Mouse (Mus musculus) lung, embryonic 14.5 days (tissue): ENCODE measurements around the gene Gab1. TPM values are rescaled to one million over a fixed set of nuclear protein-coding genes. Genes with fewer than 3 reads are reported as not detected.

Source experiments
- ATAC-seq: fragments of 200-750 bp; cut with Nextera tagmentation; 2 replicates; pipeline ENCODE4 v1.8.0; 2017; ENCODE audit warnings: mild to moderate bottlenecking, moderate TSS enrichment, moderate library complexity; ENCODE audit not compliant: insufficient read depth
- DNase-seq: peaks from one replicate; pipeline ENCODE4 v3.0.0-alpha.2; 2015
- H3K27ac ChIP-seq: fragments of 300-500 bp; sonication (generic); 2 replicates; pipeline ENCODE4 v1.5.1; 2014; ENCODE audit warnings: low read depth, mild to moderate bottlenecking, moderate library complexity
- H3K27me3 ChIP-seq: fragments of 300-500 bp; sonication (generic); 2 replicates; pipeline ENCODE4 v1.6.1; 2014; ENCODE audit warnings: low read length, control low read depth; ENCODE audit not compliant: insufficient read depth
- H3K36me3 ChIP-seq: fragments of 300-500 bp; sonication (generic); 2 replicates; pipeline ENCODE4 v1.6.1; 2014; ENCODE audit warnings: control low read depth; ENCODE audit not compliant: insufficient read depth
- H3K4me1 ChIP-seq: fragments of 300-500 bp; sonication (generic); 2 replicates; pipeline ENCODE4 v1.6.1; 2014; ENCODE audit warnings: antibody characterized with exemption, control low read depth; ENCODE audit not compliant: insufficient read depth
- H3K4me2 ChIP-seq: fragments of 300-500 bp; sonication (generic); 2 replicates; pipeline ENCODE4 v1.6.1; 2014; ENCODE audit warnings: mild to moderate bottlenecking
- H3K4me3 ChIP-seq: fragments of 300-500 bp; sonication (generic); 2 replicates; pipeline ENCODE4 v1.5.1; 2014; ENCODE audit warnings: low read depth, low read length
- H3K9ac ChIP-seq: fragments of 300-500 bp; sonication (generic); 2 replicates; pipeline ENCODE4 v1.6.1; 2014
- H3K9me3 ChIP-seq: fragments of 300-500 bp; sonication (generic); 2 replicates; pipeline ENCODE4 v1.6.1; 2016; ENCODE audit warnings: low read depth, low read length, control low read depth
- CTCF ChIP-seq: IDR thresholded peaks from 2 replicates; pipeline ENCODE4 v1.5.1; 2016; ENCODE audit warnings: antibody characterized with exemption, low read depth
- whole genome bisulfite sequencing: fragments of 180-500 bp; shearing (Covaris S2); extraction: QIAGEN DNeasy Blood & Tissue Kit; methylation state at CpG from one replicate; pipeline ENCODE4 v1.1.7; 2014; 5-methylcytosine and 5-hydroxymethylcytosine counted together
- polyA plus RNA-seq: library from polyadenylated mRNA; unstranded; fragments of >200 nt; fragmentation: Nextera tagmentation; extraction: Ambion mirVana; gene quantifications from 2 replicates; pipeline ENCODE4 v1.2.1, GENCODE M21; 2014

Gab1 gene
- 36.2 and 37.8 TPM in 2 replicates for polyA plus RNA-seq

DNA sequence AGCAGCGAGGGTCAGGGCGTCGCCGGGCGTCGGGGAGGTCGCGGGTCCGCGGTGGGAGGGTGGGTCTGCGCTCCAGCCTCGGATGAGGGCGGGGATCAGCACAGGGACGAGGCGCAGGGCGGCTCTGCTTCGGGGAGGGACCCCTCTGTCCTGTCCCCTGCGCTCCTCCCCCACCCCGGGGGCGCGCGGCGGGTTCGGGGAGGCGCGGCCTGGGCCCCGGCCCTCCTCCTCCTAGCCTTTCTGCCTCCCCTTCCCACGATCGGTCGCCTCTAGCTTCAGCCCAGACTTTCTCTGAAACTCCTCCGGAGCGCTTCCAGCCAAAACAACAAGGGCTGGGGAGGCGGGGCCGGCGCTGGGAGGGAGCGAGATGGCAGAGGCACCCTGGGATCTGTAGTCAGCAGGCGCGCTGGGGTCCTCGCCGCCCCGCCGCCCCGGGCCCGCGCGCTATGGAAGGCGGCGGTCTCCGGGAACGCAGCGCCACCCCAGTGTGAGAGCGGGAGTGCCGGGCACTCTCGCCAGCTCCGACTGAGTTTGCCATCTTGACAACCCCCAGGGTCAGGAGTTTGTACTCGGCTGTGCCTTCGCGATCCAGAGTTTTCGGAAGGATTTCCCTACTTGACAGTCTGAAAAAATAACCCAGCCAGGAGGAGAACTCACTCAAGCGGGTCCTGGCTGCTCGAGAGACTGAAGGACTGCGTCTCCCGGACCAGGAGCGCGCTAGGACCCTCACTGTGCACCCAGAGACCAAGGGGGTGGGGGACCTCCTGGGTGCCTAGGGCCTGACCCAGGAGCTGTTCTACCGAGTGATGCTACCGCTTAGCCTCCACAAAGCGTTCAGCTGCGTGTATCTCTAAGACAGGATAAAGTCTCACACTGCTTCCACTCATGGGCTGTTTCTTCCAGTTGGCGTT lies at the start of gene Gab1:
Gene Gab1, minus strand, starts transcription at position 324 of the 911 bp plus-strand sequence.
- Histone ChIP-seq H3K4me1 (peaks cover 12% of the 10 kb centered on the region; the same call in 1 of the 2 replicates), H3K9ac (peak within 1 kb of the TSS; percentile 89), H3K4me2 (peak within 1 kb of the TSS; percentile 67), H3K27ac (peak within 1 kb of the TSS; percentile 99), H3K36me3 (peaks cover 3% of the 10 kb centered on the region; the same call in 1 of the 2 replicates), H3K27me3 (no peaks in the 10 kb centered on the region), H3K4me3 (peak within 1 kb of the TSS; percentile 89), H3K9me3 (no peaks in the 10 kb centered on the region)
- ATAC-seq = peak; percentile 96
- peak; percentile 58 for TF ChIP-seq CTCF
- DNase-seq = peak; percentile 97
- whole genome bisulfite sequencing = under 1% methylated on average over 64 of the region's 70 CpGs

DNA sequence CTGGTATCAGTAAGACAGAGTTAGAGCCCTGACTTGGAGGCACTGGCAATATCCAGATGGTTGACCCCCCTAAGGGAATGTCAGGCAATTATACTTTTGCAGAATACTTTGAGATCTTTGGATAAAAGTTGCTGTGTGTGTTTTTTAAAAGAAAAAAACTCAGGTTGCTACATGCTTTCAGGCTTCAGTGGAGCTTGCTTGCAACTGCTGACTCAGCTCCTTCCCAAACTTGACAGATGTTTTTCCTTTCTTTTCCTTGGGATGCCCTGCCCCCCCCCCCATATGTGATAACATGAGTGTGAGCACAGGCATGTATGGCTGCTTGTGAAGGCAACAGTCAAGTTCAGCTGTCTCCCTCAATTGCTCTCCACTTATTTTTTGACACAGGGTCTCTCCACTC lies 48.5 kb upstream of the Gab1 start:
- no peak for TF ChIP-seq CTCF

DNA sequence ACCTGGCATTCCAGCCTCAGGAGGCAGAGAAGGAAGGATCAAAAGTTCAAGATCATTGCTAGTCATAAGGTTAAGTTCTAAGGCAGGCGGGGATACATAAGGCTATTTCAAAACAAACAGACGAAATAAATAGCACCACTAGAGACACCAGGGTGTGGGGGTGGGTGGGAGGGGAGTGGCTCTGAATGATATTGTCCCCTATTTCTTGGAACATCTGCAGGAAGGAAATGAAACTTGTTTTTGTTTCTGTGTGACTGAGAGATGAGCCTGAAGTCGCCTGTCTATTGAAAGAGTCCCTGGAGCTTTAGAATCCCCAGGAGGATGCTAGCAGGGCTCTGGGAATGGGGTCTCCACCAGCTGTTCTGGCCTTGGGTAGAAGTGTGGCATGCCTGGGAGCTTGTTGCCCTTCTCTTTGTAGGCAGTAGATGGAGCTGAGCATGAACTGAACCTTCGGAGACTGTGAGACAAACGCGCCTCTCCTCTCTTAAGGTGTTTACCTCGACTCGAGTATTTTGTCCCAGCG lies 43.5 kb upstream of the Gab1 start:
- no peaks in the 10 kb centered on the region for H3K36me3 ChIP-seq
- no peak overlapping the region for H3K9ac ChIP-seq
- H3K4me3 ChIP-seq = no peak overlapping the region
- H3K9me3 ChIP-seq = no peaks in the 10 kb centered on the region
- H3K4me1 ChIP-seq = peaks cover 13% of the 10 kb centered on the region
- ATAC-seq (no peak), DNase-seq (peak; percentile 41)
- no peaks in the 10 kb centered on the region for H3K27me3 ChIP-seq
- H3K4me2 ChIP-seq = no peak overlapping the region
- WGBS = 66% methylated on average over 9 of the region's 9 CpGs
- H3K27ac ChIP-seq = peak overlapping the region; percentile 88
- 0 out of 2 replicates have a peak, but pooled peaks have one; percentile 13 for TF ChIP-seq CTCF

More for the DNA sequence above, 48.5 kb upstream of the Gab1 start:
- no peaks in the 10 kb centered on the region for H3K36me3 ChIP-seq
- ATAC-seq = no peak
- H3K4me2 ChIP-seq = no peak overlapping the region
- 0 out of 2 replicates have a peak, but pooled peaks cover 9% of the 10 kb centered on the region for H3K4me1 ChIP-seq
- DNase-seq = peak; percentile 32
- no peak overlapping the region for H3K4me3 ChIP-seq
- H3K9ac ChIP-seq = no peak overlapping the region
- no peaks in the 10 kb centered on the region for H3K27me3 ChIP-seq
- H3K9me3 ChIP-seq = no peaks in the 10 kb centered on the region
- H3K27ac ChIP-seq = peak overlapping the region; percentile 0; the same call in 1 of the 2 replicates

DNA sequence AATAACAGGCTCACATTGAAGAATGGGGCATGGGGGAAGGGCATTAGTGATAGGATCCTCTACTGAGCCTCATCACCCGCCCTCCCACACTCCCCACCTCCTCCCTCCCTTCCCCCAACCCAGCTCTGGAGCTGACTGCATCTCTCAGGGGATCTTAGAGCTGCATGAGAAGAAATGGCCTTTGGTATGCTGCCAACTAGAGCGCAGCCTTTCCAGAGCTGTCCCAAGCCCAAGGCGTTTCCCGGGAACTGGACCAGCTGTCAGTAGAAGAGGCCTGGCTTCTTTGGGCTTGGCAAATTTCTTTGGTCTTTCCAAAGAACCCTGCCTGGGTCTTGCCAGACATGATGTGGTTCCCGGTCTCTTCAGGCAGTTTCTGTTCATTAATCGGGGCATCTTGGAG lies 42.3 kb upstream of the Gab1 start:
- Histone ChIP-seq H3K27ac (peak overlapping the region; percentile 88), H3K4me3 (no peak overlapping the region), H3K4me2 (no peak overlapping the region), H3K4me1 (peaks cover 10% of the 10 kb centered on the region), H3K9me3 (no peaks in the 10 kb centered on the region), H3K27me3 (no peaks in the 10 kb centered on the region), H3K9ac (no peak overlapping the region), H3K36me3 (no peaks in the 10 kb centered on the region)
- no peak for TF ChIP-seq CTCF
- 26% methylated on average over 6 of the region's 6 CpGs for WGBS
- DNase-seq (peak; percentile 99), ATAC-seq (peak; percentile 98)

DNA sequence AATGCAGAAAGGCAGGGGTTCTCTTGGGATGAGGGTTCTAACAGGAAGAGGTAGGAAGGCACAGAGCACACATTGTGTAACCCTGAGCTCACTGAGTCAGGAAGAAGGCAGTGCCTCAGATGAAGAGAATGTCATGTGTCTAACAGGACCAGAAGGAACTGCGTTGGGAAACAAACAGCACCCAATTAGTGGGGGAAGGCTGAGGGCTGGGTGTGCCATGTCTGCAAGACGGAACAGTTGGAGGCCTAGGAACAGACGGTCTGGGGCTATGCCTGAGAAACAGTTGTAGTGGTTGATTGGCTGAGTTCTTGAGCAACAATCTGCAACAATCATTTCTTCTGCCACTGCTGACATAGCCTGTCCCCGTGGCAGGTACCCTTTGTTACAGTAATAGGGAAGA lies 38.8 kb upstream of the Gab1 start:
- no peak overlapping the region for H3K4me2 ChIP-seq
- H3K9ac ChIP-seq = no peak overlapping the region
- H3K4me1 ChIP-seq = peaks cover 11% of the 10 kb centered on the region
- H3K27ac ChIP-seq = no peak overlapping the region
- 90% methylated on average over 4 of the region's 4 CpGs for WGBS
- DNase-seq (no peak), ATAC-seq (no peak)
- no peaks in the 10 kb centered on the region for H3K27me3 ChIP-seq
- H3K36me3 ChIP-seq = no peaks in the 10 kb centered on the region
- no peak for TF ChIP-seq CTCF
- H3K4me3 ChIP-seq = no peak overlapping the region
- no peaks in the 10 kb centered on the region for H3K9me3 ChIP-seq

DNA sequence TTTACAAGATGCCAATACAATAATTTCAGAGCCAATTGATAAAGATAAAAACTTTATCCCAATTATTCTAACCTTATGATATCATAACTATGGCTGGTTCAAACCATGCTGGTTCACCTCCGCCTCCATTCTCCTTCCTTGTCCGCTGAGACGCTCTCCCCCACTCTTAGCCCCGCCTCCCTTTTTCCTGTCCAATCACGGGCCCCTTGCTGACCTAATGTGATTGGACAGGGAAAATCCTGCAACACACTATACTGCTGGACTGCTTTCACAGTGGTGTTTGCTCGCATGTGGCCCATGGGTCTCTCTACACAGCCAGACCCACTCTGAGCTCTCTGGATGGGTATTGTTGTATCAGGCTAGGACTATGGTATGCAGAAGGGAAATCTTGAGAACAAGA lies 38.2 kb upstream of the Gab1 start:
- no peak for ATAC-seq
- Histone ChIP-seq H3K9ac (no peak overlapping the region), H3K27me3 (no peaks in the 10 kb centered on the region), H3K27ac (no peak overlapping the region), H3K4me2 (no peak overlapping the region), H3K9me3 (no peaks in the 10 kb centered on the region), H3K4me1 (peaks cover 6% of the 10 kb centered on the region), H3K36me3 (no peaks in the 10 kb centered on the region), H3K4me3 (no peak overlapping the region)
- 89% methylated on average over 6 of the region's 6 CpGs for WGBS
- no peak for TF ChIP-seq CTCF
- no peak for DNase-seq

DNA sequence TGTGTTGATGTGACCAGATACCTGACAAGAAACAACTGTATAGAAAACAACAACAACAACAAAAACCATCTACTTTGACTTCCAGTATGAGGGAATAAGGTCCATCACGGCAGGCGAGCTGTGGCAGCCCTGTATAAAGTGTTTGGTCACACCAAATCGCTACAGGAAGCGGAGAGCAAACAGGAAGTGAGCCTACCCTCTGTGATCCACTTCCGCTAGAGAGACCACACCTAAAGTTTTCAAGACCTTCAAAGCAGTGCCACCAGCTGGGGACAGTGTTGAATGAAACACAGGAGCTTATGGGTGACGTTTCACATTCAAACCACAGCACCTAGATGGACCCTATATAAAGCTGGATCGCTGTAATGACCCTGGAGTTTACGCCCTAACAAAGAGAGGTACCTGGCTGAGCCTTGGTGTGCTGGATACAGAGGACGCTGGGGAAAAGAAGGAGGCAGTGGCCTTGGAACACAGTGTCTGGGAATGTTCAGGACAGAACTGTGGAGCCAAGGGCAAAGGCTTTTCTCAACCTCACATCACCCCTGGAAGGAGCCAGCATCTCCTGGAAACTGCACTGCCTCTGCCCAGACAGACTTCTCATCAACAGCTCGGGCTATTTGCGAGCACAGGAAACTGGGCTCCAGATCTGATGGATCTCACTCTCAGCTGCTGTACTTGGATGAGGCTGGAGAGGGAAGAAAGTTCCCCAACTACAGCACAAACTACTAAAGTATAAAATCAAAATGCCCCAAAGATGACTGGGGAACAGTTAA lies 36.3 kb upstream of the Gab1 start:
- H3K4me2 ChIP-seq = no peak overlapping the region
- H3K4me1 ChIP-seq = peaks cover 4% of the 10 kb centered on the region
- no peaks in the 10 kb centered on the region for H3K36me3 ChIP-seq
- peak overlapping the region; percentile 33; the same call in 1 of the 2 replicates for H3K27ac ChIP-seq
- ATAC-seq (no peak), DNase-seq (peak; percentile 44)
- no peaks in the 10 kb centered on the region for H3K9me3 ChIP-seq
- H3K27me3 ChIP-seq = no peaks in the 10 kb centered on the region
- WGBS = 63% methylated on average over 11 of the region's 11 CpGs
- H3K4me3 ChIP-seq = no peak overlapping the region
- TF ChIP-seq CTCF = no peak
- H3K9ac ChIP-seq = no peak overlapping the region
